Mouse (Mus musculus): Measurements from ENCODE around the gene Ppp4r4.
"Not testable (repeated sequence)": the region's sequence is repeated elsewhere in the genome, so short reads cannot be mapped to it uniquely, and the experiment has no call there.

Ppp4r4 gene

DNA sequence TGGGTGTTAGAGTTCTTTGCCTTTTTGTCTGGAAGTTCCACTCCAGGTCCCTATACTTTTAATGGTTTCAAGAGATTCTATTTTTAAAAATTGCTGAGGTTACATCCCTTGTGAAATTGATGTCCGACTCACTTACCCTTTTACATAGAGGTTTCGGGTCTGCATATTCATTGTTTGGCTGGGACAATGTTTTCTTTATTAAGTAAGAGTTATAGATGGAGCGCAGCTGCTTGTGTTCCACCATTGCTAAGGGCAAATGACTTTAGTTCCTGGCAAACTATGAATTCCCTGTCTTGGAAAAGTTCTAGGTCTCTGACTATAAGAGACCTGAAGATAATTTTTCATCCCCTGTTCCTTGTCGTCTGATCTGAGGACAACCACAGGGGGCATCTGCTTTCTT, 8.3 kb downstream of the Ppp4r4 start:
- no peak for DNase-seq (ENCODE audit: low spot score)

DNA sequence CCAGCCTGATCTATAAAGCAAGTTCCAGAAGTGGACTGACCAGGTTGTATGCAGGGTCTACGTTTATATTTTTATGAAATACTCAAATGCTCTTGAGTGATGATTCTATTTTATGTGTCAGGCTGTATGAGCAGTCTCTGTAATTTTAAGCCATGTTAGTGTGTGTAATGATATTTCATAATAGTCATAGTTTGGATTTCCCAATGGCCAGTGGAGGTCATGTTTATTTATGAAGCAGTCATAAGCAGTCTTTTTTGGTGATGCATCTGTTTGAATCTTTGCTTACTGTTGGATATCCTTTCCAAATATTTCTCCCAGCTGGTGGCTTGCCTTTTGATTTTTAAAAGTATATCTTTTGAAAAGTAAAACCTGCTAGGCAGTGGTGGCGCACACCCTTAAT, 11.3 kb downstream of the Ppp4r4 start:
- no peak for DNase-seq (ENCODE audit: low spot score)

DNA sequence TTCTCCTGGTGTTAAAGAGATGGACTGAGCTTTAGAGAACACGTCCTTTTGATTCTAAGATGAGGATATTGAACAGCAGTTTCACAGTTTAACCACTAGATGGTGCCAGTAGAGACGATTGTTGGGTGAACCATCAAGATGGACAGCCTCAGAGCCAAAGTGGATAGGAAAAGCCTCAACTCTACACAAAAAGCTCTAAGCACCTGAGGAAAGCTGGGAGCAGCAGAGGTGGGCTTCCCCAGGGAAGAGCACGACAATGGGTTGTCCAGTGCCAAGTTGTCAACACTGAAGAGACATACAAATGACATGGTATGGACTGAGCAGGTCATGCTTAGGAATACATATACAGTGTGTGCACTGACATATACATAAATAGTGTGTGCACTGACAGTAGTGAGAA, 12.1 kb downstream of the Ppp4r4 start:
- DNase-seq (ENCODE audit: low spot score) = peak; percentile 14

DNA sequence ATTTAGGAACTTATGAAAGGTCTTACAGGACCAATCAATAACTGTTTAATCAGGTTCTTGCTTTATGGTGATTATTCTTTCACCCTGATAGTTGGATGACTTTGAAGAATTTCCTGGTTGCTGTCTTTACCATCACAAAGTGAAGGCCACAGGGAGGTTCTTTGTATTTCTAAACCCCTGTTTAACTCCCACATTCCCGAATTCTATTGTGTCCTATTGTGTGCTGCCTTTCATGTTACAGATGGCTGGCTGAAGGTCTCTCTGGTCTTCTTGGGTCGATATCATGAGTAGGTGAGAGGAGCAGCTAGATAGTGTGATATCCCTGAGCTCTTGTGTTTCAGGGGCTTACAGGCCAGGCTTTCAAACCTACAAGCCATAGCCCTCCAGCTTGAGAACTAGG, 15.4 kb downstream of the Ppp4r4 start:
- no peak for DNase-seq (ENCODE audit: low spot score)

DNA sequence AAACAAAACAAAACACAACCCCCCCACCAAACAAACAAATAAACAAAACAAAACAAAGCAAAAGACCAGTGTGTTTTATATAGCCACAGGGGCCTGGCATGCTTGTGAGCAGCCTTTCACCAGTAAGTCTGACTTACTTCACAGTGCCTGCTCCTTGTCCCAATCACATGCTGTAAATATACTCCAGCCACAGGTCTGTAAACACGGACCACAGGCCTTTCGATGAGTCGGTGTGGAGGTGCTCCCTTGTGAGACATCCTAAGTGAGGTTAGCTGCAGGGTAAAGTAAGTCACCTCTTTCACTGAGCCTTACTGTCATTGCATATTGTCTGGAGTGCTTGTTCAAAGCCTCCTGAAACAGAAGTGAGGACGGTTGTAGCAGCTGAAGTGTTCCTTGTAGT, 16.4 kb downstream of the Ppp4r4 start:
- no peak for DNase-seq (ENCODE audit: low spot score)

DNA sequence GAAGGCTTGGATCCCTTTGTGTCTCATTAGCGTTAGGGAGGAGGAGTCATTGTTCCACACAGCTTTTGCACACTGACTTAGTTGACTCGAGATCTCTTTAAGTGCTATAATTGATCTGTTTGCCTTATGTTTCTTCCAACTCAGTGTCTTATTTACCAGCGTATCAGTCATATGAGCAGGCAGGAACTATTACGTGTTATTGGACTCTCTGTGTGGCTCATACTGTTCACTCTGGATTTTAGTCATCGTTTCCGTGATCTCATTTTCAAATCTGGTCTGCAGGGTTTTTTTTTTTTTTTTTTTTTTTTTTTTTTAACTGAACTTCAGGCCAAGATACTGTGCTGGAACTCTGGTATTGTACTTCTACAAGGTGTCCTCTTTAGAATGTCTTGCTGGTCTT, 18.0 kb downstream of the Ppp4r4 start:
- no peak for DNase-seq (ENCODE audit: low spot score)

DNA sequence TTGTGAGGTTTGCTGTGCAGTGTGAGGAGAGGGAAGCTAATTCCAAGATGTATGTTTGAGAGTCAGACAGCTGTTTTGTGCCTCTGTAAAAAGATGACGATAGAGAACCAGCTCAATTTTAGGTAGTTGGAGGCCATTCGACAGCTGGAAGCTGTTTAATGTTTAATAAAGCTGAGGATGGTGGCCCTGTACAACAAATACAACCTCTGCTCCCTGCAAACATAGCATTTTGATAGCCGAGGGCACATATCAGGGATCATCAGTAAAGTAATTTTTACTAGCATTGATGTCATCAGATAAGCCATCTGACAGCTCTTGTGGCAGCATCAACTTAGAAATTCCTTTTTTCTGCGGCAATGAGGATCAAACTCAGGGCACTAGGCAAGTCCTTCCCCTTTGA, 19.3 kb downstream of the Ppp4r4 start:
- DNase-seq (ENCODE audit: low spot score) = no peak

DNA sequence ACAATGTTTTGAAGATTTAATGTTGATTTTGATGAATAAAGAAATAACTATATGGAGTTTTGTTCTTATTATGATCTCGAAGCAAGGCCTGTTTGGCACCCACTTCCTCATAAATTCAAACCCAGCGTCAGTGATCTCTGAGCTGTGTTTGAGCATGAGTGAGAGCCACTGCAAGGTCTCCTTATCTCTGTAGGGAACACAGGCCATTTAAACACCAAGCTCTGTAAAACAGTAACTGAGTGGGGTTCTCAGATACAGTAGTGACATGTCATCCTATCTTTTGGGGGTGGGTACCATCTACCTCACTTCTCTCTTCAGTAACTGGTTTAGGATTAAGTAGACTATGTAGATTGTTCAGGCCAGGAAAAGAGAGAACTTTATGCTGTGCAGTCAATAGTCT, 20.4 kb downstream of the Ppp4r4 start:
- no peak for DNase-seq (ENCODE audit: low spot score)

DNA sequence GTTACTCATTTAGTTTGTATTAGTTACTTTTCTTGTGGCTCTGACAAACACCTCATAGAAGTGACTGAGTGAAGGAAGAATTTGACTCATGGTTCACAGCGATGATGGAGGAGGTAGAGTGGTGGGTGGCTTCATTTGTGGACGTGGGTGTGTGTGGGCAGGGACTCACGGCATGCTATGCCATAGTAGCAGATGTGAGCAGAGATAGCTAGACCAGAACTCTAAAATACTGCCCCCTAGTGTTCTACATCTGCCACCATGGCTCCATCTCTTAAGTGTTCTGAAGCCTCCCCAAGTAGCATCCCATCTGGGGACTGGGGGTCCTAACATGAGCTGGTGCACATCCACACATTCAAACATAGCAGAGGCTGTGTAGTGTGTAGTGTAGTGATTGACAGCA, 21.4 kb downstream of the Ppp4r4 start:
- no peak for DNase-seq (ENCODE audit: low spot score)

DNA sequence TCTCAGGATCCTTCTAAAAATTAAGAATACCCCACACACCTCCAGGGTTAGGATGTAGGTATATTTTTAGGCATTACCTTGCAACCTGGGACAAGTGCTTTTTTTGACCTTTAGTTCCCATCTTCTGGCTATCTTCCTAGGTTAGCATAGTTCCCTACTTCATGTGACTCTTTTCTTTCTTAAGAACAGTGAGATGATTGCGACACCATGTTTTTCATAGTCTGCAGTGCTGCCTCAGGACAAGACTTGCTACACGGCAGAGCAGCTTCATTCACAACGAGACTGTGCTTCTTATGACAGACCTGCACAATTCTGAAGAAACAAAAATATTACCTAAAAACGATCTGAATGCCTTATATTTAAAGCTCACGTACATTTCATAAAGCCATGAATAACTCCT, 24.8 kb downstream of the Ppp4r4 start:
- no peak for DNase-seq (ENCODE audit: low spot score)

DNA sequence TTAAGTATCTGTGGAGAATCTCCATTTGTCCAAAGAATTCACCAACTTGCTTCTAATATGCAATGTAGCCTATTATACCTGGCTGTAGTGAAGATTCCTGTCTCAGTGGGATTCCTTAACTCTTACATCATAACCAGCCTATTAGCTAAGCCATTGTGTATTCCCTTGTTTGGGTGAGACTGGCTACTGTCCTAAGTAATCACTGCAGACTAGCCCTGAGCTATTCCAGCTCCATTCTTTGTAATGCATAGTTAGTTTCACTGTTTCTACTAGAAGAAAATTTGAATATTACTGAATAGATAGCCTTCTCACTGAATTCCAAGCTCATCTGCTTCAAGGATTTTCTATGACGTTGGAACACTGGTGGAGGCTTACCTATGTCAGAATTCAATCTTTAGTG, 32.6 kb downstream of the Ppp4r4 start:
- no peak for DNase-seq (ENCODE audit: low spot score)

DNA sequence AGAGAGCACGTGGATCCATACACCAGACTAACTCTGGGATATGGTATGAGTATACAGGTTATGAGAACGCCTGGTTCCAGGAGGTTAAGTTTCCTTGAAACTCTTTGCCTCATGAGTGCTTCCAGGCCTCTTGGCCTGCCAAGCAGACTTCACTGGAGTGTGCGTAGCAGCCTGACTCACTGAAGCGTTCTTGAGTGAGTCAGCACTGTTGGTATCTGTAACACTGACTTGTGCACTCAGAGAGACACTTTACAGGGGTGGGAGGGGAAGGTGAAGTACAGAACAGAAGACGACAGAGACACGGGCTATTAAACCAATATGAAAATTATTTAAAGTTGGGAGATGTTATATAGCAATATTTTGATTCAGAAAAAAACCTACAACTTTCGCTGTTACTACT, 33.1 kb downstream of the Ppp4r4 start:
- DNase-seq (ENCODE audit: low spot score) = no peak

DNA sequence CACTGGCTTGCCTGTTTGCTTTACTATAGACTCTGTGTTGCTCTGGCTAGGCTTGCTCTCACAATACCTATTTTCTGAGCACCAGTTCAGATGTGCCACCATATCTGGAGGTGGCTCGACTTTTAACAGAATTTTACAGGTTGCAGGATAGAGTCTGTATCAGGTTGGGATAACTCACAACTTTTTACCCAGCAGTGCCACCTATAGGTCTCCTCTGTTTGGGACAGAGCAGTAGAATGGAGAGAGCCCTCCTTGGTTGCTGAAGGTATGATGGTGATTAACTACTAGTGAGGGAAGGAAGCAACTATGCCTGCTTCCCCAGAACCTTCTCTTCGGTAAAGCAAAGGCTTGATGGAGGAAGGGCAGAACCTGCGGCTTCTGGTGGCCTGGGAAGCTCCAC, 35.0 kb downstream of the Ppp4r4 start:
- no peak for DNase-seq (ENCODE audit: low spot score)

DNA sequence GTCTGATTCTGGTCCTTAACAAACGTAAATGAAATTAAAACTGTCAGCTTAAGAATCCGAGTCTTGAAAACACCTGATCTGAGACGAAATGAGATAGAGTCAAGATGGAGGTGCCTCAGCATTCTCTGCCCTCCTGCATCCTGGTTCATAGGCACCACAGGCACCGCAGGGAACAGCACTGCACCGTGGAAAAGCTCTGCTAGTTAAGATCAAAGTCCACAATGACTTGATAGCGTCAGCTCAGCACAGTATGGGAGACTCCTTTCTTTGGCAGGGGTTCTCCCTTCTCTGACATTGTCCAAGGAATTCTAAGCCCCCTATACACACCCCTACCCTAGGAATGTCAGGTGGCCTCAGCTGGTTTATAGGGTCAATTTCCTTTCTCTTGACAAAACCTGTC, 37.6 kb downstream of the Ppp4r4 start:
- DNase-seq (ENCODE audit: low spot score) = no peak

DNA sequence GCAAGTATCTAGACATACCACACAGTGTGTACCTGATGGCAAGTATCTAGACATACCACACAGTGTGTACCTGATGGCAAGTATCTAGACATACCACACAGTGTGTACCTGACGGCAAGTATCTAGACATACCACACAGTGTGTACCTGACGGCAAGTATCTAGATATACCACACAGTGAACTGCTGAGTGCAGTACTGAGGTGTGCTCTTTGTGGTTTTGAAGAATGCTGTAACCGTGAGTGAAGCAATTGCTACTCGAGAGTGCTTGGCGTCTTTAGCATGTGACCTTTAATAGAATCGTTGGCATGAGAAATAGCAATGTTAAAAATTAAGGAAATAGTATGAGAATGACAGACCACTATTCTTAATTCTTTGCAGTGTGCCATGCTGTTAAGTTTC, 46.1 kb downstream of the Ppp4r4 start:
- DNase-seq (ENCODE audit: low spot score) = not testable (repeated sequence)

DNA sequence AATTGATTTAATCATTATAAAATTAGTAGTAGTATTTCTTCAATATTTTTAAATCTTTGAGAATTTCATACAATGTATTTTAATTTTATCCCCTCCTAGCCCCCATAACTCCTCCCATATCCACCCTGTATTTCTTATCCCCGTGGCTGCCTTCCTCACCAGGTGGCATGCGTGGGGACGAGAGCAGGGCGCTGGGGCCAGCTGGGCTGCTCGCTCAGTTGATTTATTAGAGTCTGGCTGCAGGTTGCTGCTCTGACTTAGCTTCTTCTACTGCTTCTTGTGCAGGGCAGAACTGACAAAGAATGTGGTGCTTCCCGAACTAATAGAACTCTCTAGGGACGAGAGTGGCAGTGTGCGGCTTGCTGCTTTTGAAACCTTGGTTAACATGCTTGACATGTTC, 51.7 kb downstream of the Ppp4r4 start:
- DNase-seq (ENCODE audit: low spot score) = no peak

DNA sequence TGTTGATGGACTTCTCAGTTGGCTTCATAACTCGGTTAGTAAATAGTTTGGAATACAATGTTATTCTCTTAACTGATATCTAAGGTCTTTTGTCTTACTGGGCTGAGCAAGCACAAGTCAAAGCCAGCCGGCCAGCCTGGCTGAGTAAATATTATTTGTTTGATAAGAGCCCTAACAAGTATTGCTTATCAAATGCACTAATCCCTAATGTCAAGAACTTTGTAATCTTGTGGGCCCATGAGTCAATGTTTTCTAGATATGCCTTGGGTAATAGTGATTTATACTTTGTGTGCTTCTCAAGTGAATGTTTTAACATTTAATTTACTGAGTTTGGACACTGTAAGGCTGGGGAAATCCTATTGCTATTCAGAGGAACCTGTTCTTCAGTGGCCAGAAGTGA, 66.3 kb downstream of the Ppp4r4 start:
- no peak for DNase-seq (ENCODE audit: low spot score)

DNA sequence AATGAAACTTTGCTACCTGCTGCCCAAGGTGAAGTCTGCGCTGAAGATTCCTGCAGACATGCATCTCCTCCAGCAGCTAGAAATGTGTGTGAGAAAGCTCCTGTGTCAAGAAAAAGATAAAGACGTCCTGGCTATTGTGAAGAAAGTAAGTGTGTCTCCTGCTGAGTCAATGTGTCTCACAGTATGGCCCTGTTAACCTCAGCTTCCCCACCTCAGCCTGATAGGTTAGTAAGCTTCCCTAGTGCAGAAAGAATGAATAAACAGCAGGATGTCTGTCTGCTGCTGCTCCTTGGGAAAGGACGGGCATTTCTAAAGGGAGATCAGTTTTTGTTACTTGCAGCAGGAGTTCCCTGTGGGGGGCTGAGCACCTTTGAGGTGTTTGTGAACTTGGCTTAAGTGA, 68.3 kb downstream of the Ppp4r4 start:
- no peak for DNase-seq (ENCODE audit: low spot score)

DNA sequence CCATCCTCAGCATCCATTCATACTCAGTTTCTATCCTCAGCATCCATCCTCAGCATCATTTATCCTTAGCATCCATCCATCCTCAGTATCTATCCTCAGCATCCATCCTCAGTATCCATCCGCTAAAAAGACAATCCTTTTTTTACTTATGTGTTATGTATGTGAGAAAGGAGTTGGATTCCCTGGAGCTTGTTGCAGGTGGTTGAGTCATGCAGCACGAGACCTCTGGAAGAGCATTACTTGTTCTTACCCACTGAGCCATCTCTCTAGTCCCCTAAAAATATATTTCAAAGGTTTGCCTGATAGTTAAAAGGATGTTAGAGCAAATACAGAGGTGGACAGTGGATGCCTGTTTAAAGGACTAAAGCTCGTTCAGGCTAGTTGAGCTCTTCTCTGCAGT, 69.8 kb downstream of the Ppp4r4 start:
- no peak for DNase-seq (ENCODE audit: low spot score)

DNA sequence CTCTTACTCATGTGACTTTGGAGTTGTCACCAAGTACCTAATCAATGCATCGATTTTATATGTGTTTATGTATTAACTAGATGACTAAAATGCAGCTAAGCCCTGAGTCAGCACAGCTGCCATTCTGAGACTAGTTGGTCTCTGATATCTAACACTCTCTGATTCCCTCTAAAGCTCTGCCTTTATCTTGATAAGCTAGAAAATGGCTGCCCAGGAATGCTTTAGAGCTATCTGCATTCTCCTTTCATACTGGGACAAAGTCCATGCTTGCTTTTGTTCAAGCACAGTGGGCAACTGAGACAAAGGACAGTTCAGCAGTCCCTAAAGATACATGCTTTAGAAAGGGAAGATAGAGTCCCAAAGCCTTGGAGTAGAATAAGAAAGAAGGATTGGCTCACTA, 83.1 kb downstream of the Ppp4r4 start:
- no peak for DNase-seq (ENCODE audit: low spot score)

DNA sequence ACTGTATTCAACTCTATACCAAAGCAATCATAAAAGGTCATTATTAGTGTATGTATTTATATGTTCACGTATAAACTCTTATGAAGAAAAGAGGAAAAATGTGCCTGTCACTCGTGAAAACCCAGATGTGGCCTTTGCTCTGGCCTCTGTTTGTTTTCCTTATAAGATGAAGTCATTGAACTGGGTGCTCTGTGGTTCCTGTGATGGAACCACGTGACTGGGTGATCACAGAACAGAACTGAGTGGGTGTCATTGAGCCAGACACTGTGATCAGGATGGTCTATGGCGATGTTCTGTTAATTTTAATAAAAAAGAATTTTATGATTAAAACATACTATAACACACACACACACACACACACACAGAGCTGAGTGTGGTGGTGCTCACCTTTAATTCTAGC, 83.7 kb downstream of the Ppp4r4 start:
- DNase-seq (ENCODE audit: low spot score) = no peak

DNA sequence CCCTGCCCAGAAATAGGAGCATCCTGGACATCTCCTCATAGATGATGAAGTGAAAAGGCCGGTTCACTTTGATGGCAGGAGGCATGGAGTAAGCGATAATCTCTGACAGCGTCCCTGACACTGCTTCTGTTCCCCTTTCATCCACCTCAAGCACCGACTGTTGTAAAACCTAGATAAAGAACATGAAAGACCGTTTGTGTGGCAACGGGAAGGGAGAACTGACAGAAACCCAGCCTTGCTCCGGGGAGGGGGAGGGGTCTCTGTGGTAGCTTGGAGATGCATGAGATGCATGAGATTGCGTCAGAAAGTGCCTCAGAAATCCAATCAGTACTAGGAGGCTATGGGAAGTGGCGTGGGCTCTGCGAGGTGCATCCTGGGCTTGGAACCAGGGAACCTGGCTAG, 84.8 kb downstream of the Ppp4r4 start:
- DNase-seq (ENCODE audit: low spot score) = no peak

DNA sequence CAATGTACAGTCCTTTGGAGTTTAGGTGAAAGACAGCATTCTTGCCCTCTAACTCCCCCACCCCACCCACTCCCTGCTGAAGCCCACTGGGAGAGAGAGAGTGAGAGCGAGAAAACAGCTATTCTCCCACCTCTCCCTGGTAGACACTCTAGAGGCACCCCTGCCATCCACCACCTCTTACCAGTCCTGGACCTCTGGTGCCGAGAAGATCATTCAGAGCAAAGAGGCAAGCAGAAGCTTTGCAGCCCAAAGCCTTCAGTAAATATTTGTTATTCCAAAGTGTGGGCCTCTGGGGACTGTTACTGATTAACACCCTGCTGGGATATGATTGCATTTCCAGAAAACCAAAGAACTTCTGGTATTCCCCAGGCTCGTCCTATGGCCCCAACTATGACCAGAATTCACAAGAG, 99.1 kb downstream of the Ppp4r4 start, which contains the start of gene Serpina10:
Serpina10 (minus strand) TSS at position 242 of the 410 bp plus-strand sequence.
- no peak for DNase-seq (ENCODE audit: low spot score)

DNA sequence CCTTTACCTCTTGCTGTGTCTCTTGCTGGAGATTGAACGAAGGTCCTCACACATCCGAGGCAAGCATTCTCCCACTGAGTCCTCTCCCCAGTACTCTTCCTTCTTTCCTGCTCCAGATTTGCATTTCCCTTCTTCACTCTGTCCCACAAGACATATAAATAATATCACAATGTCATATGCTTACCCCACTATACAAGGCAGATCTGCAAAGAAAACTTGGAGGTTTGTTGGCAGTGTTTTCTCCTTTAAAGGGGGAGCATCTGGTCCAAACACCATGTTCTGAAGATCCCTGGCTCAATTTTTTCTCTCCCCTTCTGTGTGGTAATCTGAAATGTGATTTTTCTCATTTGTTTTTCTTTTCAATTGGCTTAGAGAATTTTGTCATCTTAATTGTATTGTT, 102.3 kb downstream of the Ppp4r4 start:
- no peak for DNase-seq (ENCODE audit: low spot score)

DNA sequence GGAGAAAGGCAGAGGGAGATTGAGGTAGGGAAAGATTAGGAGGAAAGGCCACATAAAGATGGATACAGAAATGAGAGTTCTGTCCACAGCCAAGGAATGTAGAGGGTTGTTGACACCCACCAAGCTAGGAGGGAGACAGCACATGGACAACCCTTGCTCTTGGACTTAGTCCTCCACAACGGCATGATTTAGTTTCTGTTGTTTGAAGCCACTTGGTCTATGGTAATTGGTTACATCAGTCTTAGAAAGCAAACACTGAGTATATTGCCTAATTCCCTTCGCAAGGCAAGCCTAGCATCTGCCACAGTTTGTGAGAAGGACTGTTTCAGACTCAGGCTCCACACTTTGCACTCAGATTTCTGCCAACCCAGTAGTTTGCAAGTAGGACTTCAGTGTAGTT, 103.8 kb downstream of the Ppp4r4 start:
- DNase-seq (ENCODE audit: low spot score) = no peak
